Mouse (Mus musculus): Measurements from ENCODE around the gene Mapt.

DNA sequence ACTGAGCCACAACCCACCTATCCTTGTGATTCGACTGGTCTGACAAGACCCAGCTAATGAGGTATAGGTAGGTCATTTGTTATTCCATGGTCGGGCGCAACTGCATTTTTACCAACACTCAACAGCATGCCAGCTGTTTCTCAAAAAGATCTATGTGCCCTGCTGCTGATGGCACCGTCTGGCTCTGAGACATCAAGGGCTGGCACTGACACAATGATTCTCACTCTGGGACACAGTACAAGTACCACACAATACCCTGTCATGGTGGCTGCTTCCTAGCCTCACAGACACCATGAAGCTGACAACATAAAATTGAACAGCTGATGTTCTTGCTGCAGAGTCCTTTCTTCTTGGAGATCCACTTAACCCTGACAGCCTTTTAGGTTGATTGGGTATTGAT is 10.9 kb upstream of the Mapt start:
- no peak for TF ChIP-seq CTCF (IDR thresholded peaks at IDR 0.05; ENCODE audit: low read depth)
- TF ChIP-seq EP300 (IDR thresholded peaks at IDR 0.05; ENCODE audit: low read depth) = no peak

All from liver, embryonic 14.5 days (tissue).